Mouse (Mus musculus): ENCODE data around the gene Slc16a5.

DNA sequence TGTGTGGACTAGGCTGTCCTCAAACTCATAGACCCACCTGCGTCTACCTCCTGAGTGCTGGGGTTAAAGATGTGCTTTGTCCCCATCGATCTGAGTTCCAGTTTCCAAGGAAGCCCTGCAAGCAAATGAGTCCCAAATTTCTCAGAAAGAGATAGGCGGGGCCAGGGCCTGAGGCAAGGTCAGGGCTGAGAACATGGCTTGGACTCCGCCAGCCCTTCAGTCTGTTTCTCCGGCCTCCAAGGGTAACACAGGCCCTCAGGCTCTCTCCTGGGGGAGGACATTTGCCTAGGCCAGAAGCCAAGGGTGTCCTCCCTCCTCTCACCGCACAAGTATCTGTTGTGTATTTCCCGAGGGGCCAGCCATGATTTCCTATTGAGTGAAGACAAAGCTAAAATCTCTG lies 9.9 kb downstream of the Slc16a5 start:
- no peak for TF ChIP-seq CTCF (IDR thresholded peaks at IDR 0.05; ENCODE audit: extremely low read depth, insufficient read depth, low read length)
- TF ChIP-seq POLR2A (IDR thresholded peaks at IDR 0.05; ENCODE audit: extremely low read depth, insufficient read depth, low read length) = no peak
